Mouse (Mus musculus): ENCODE data around the gene Rslcan18. TPM values are rescaled to one million over a fixed set of nuclear protein-coding genes. Genes with fewer than 3 reads are reported as not detected.

Gene Rslcan18
- polyA plus RNA-seq (2012; rRNA removed) = 0.08 and 0.10 TPM in 2 replicates

GRCm38 (mm10) chr13:67116163-67116562 lies at the start of gene Rslcan18:
TSS of gene Rslcan18 (minus strand) at chr13:67116263.

GRCm38 (mm10) chr13:67121360-67121759 lies 5.3 kb upstream of the Rslcan18 start, which contains the start of gene Zfp759:
TSS of gene Zfp759 (plus strand) at chr13:67121660.

GRCm38 (mm10) chr13:67108194-67108820 lies 7.8 kb downstream of the Rslcan18 start, which contains the start of gene Gm28557:
TSS of gene Gm28557 (minus strand) at chr13:67108604.

GRCm38 (mm10) chr13:67097876-67098275 lies 18.2 kb downstream of the Rslcan18 start, which contains the start of gene Zfp708:
TSS of gene Zfp708 (minus strand) at chr13:67097976.

GRCm38 (mm10) chr13:67060786-67061358 lies 55.2 kb downstream of the Rslcan18 start, which contains the start of gene Zfp712:
TSS of gene Zfp712 (minus strand) at chr13:67061170.

Other genes starting within 250 kb of the Rslcan18 start
- 3.0 and 3.3 TPM in 2 replicates for gene Gm10767, start 211.3 kb downstream of the Rslcan18 start, polyA plus RNA-seq (2012; rRNA removed)
- gene Zfp712, start 55.1 kb downstream of the Rslcan18 start, polyA plus RNA-seq (2012; rRNA removed) = 3.0 and 3.1 TPM in 2 replicates
- 5.6 and 6.2 TPM in 2 replicates for gene Zfp708, start 18.3 kb downstream of the Rslcan18 start, polyA plus RNA-seq (2012; rRNA removed)
- gene Gm28557, start 7.7 kb downstream of the Rslcan18 start, polyA plus RNA-seq (2012; rRNA removed) = 2.7 TPM in 2 replicates
- 2.8 TPM in 2 replicates for gene Zfp759, start 5.4 kb upstream of the Rslcan18 start, polyA plus RNA-seq (2012; rRNA removed)
- gene Rsl1, start 56.9 kb upstream of the Rslcan18 start, polyA plus RNA-seq (2012; rRNA removed) = 5.2 and 5.4 TPM in 2 replicates
- 1.3 and 1.4 TPM in 2 replicates for gene Zfp455, start 78.2 kb upstream of the Rslcan18 start, polyA plus RNA-seq (2012; rRNA removed)
- 3.0 and 3.6 TPM in 2 replicates for gene Zfp458, start 162.2 kb upstream of the Rslcan18 start, polyA plus RNA-seq (2012; rRNA removed)
- gene Zfp457, start 190.2 kb upstream of the Rslcan18 start, polyA plus RNA-seq (2012; rRNA removed) = 2.1 and 2.5 TPM in 2 replicates
- gene Zfp595, start 216.3 kb upstream of the Rslcan18 start, polyA plus RNA-seq (2012; rRNA removed) = 2.3 and 2.5 TPM in 2 replicates
- gene Gm28044, start 244.3 kb upstream of the Rslcan18 start, polyA plus RNA-seq (2012; rRNA removed) = not detected in 2 replicates
- 0.59 and 0.71 TPM in 2 replicates for gene Zfp953, start 244.3 kb upstream of the Rslcan18 start, polyA plus RNA-seq (2012; rRNA removed)

Measured in central nervous system, embryonic 14 days (tissue).